Mouse (Mus musculus) ES-E14 (cell line): Measurements from ENCODE around the gene Nle1.

Experiments used
- CHD2 ChIP-seq: IDR thresholded peaks from 2 replicates; pipeline ENCODE4 v1.6.1; 2014; ENCODE audit warnings: mild to moderate bottlenecking, low read depth, low read length, inconsistent platforms
- HCFC1 ChIP-seq: IDR thresholded peaks from 2 replicates; pipeline ENCODE4 v1.6.1; 2012; ENCODE audit warnings: low read length, inconsistent platforms, borderline replicate concordance; ENCODE audit not compliant: insufficient read depth
- MAFK ChIP-seq: IDR thresholded peaks from 2 replicates; pipeline ENCODE4 v1.6.1; 2014; ENCODE audit warnings: mild to moderate bottlenecking, low read depth, low read length, inconsistent platforms; ENCODE audit not compliant: insufficient read depth
- ZC3H11A ChIP-seq: IDR thresholded peaks from 2 replicates; pipeline ENCODE4 v1.6.1; 2012; ENCODE audit warnings: low read depth, mild to moderate bottlenecking, inconsistent platforms, low read length, borderline replicate concordance
- ZNF384 ChIP-seq: IDR thresholded peaks from 2 replicates; pipeline ENCODE4 v1.6.1; 2012; ENCODE audit warnings: low read depth, low read length, inconsistent platforms

GRCm38 (mm10) chr11:82869506-82870172 is 38.6 kb downstream of the Nle1 start:
- TF ChIP-seq CHD2 (no peak), MAFK (no peak), ZC3H11A (no peak), HCFC1 (no peak), ZNF384 (no peak)
